Mouse (Mus musculus) myocyte (in vitro differentiated cells): ENCODE results near the gene Scrg1.

Experiments
- E2F4 ChIP-seq: IDR thresholded peaks from one replicate; pipeline ENCODE4 v1.6.1; 2011; ENCODE audit warnings: mild to moderate bottlenecking, control low read depth, moderate library complexity; ENCODE audit not compliant: insufficient read depth
- MYOG ChIP-seq, 3 experiments: IDR thresholded peaks; one replicate each; pipeline ENCODE4 v1.6.1; 2011; ENCODE audit warnings: control low read depth in 2 of 3, low read depth in 2 of 3, mild to moderate bottlenecking in 2 of 3; ENCODE audit not compliant: insufficient read length in 2 of 3, control insufficient read depth in 1 of 3, insufficient read depth in 1 of 3
- POLR2AphosphoS2 ChIP-seq: IDR thresholded peaks from one replicate; pipeline ENCODE4 v1.6.1; 2011; ENCODE audit warnings: low read depth, control low read depth; ENCODE audit not compliant: insufficient read length
- REST ChIP-seq: IDR thresholded peaks from one replicate; pipeline ENCODE4 v1.6.1; 2011; ENCODE audit warnings: mild to moderate bottlenecking, control low read depth, moderate library complexity; ENCODE audit not compliant: insufficient read depth, insufficient read length
- SRF ChIP-seq: IDR thresholded peaks from one replicate; pipeline ENCODE4 v1.6.1; 2011; ENCODE audit warnings: low read depth; ENCODE audit not compliant: control insufficient read depth, insufficient read length

- no peak for TF ChIP-seq POLR2AphosphoS2
- TF ChIP-seq SRF = no peak
- TF ChIP-seq REST = no peak
- TF ChIP-seq MYOG (IDR thresholded peaks at IDR 0.05; ENCODE audit: control insufficient read depth in 1 of 3, insufficient read depth in 1 of 3, insufficient read length in 2 of 3, low read depth in 2 of 3) = no peak
- no peak for TF ChIP-seq E2F4
Observed at GRCm38 (mm10) chr8:57470863-57471262, 15.1 kb downstream of the Scrg1 start.
